Mouse (Mus musculus) heart, embryonic 16.5 days (tissue): ENCODE measurements at regions not wholly inside any gene's neighbourhood (a gene's known extent, or its start where the extent isn't known, plus 50 kb on each side); places are given as distances from the start of the nearest gene placed in this dataset.

Experiments
- ATAC-seq: fragments of 200-750 bp; cut with Nextera tagmentation; replicated peaks from 2 replicates; pipeline ENCODE4 v1.8.0; 2017; ENCODE audit warnings: moderate number of reproducible peaks; ENCODE audit not compliant: insufficient read depth, low FRiP score; ENCODE audit errors: extremely low read depth
- H3K27ac ChIP-seq: fragments of 300-500 bp; sonication (generic); 2 replicates; pipeline ENCODE4 v1.5.1; 2014; ENCODE audit warnings: mild to moderate bottlenecking, low read length, control low read depth, moderate library complexity
- H3K27me3 ChIP-seq: fragments of 300-500 bp; sonication (generic); 2 replicates; pipeline ENCODE4 v1.6.1; 2014; ENCODE audit warnings: low read length, mixed read lengths; ENCODE audit not compliant: control insufficient read depth, insufficient read depth
- H3K36me3 ChIP-seq: fragments of 300-500 bp; sonication (generic); 2 replicates; pipeline ENCODE4 v1.6.1; 2014; ENCODE audit not compliant: control insufficient read depth, insufficient read depth
- H3K4me1 ChIP-seq: fragments of 300-500 bp; sonication (generic); 2 replicates; pipeline ENCODE4 v1.6.1; 2014; ENCODE audit warnings: low read length, mixed read lengths; ENCODE audit not compliant: control insufficient read depth, insufficient read depth
- H3K4me2 ChIP-seq: fragments of 300-500 bp; sonication (generic); 2 replicates; pipeline ENCODE4 v1.6.1; 2014; ENCODE audit warnings: low read depth, mild to moderate bottlenecking, control low read depth, low read length
- H3K4me3 ChIP-seq: fragments of 300-500 bp; sonication (generic); 2 replicates; pipeline ENCODE4 v1.5.1; 2014; ENCODE audit warnings: mild to moderate bottlenecking, control low read depth, low read length
- H3K9ac ChIP-seq: fragments of 300-500 bp; sonication (generic); 2 replicates; pipeline ENCODE4 v1.6.1; 2014; ENCODE audit warnings: low read length, control low read depth
- H3K9me3 ChIP-seq: fragments of 300-500 bp; sonication (generic); replicated peaks from 2 replicates; pipeline ENCODE4 v1.6.1; 2016; ENCODE audit warnings: low read length; ENCODE audit not compliant: control insufficient read depth
- WGBS: fragments of 180-500 bp; shearing (Covaris S2); extraction: QIAGEN DNeasy Blood & Tissue Kit; methylation state at CpG from one replicate; pipeline ENCODE4 v1.1.7; 2014; 5-methylcytosine and 5-hydroxymethylcytosine counted together

DNA sequence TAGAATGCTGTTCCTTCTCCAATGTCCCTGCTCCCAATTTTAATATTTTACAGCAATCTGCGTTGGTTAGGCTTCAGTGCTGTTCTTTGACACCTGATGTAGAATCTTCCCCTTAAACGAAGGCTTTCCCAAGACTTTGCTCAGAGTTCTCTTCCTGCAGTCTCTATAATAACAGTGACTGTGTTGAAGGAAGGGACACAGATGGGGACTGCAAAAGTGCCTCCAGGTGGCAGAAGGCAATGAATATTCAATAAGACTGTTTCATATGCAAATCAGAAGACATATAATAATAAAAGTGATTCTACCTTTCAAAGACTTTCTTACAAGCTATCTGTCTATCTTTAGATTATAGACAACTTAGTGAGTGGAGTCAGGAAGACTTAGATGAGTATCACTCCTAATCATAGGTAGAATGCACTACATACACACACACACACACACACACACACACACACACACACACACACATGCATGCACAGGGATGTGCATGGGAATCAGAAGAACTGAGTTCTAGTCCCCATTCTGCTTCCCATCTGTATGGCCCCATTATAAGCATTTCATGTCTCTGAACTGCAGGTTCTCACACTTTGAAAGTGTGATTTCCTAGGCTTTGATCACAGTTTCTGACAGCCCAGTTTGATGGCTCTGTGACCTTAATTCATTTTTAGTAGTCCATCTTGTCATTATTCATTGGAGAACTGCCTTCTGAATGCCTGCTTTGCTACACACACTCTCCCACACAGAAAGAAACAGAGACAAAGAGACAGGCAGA is 445.1 kb upstream of the Tenm4 start:
- WGBS: 62% methylated on average over 2 of the region's 2 CpGs
- ATAC-seq: no peak
- H3K36me3 ChIP-seq: no peaks in the 10 kb centered on the region
- H3K9me3 ChIP-seq: no peaks in the 10 kb centered on the region
- H3K27me3 ChIP-seq: no peaks in the 10 kb centered on the region
- no peak overlapping the region for H3K27ac ChIP-seq
- H3K4me2 ChIP-seq: no peak overlapping the region
- no peak overlapping the region for H3K4me3 ChIP-seq
- no peak overlapping the region for H3K9ac ChIP-seq
- no peaks in the 10 kb centered on the region for H3K4me1 ChIP-seq

DNA sequence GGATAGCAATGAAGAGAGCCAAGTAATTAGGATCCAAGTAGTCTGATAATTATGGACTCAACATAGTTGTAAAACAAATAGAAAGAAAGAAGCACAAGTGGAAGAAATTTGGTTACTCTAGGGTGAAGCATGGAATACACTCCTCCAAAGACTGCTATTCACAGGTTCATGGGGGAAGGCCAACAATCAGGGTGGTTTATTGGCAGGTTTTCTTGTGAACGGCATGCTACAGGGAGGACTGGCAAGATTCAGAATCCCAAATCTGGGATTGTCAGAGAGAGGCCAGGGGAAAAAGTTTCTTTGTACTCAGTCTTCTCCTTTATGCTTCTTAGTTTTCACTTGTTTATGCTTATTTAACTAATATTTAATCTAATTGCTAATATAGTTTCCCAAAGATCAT is 437.2 kb upstream of the Tenm4 start:
- no peak overlapping the region for H3K4me2 ChIP-seq
- WGBS: 70% methylated on average over 1 of the region's 1 CpGs
- H3K36me3 ChIP-seq: no peaks in the 10 kb centered on the region
- H3K4me1 ChIP-seq: no peaks in the 10 kb centered on the region
- no peak overlapping the region for H3K27ac ChIP-seq
- no peak overlapping the region for H3K9ac ChIP-seq
- H3K9me3 ChIP-seq: no peaks in the 10 kb centered on the region
- H3K4me3 ChIP-seq: no peak overlapping the region
- no peak for ATAC-seq
- H3K27me3 ChIP-seq: no peaks in the 10 kb centered on the region

DNA sequence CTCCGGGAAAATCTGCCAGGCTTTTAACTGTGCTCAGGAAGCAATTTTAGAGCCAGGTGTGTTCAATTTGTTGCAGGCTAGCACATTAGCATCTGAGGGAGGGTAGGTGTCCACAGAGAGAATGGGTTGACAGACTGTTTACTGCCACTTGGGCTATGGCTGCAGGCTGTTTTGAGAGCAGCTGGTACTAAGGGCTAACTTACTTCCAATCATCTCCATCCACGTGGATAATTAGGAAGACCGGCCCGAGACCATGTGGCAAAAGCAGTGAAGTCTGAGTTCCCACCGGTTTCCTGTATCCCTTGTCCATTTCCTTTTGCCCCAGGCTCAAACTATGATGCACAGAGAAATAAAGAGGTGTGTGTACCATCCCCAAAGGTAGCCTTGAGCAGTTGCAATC is 436.5 kb upstream of the Tenm4 start:
- Histone ChIP-seq H3K4me1 (no peaks in the 10 kb centered on the region), H3K9ac (no peak overlapping the region), H3K9me3 (no peaks in the 10 kb centered on the region), H3K4me3 (no peak overlapping the region), H3K36me3 (no peaks in the 10 kb centered on the region), H3K27ac (no peak overlapping the region), H3K27me3 (no peaks in the 10 kb centered on the region), H3K4me2 (no peak overlapping the region)
- 76% methylated on average over 5 of the region's 5 CpGs for WGBS
- ATAC-seq: no peak

DNA sequence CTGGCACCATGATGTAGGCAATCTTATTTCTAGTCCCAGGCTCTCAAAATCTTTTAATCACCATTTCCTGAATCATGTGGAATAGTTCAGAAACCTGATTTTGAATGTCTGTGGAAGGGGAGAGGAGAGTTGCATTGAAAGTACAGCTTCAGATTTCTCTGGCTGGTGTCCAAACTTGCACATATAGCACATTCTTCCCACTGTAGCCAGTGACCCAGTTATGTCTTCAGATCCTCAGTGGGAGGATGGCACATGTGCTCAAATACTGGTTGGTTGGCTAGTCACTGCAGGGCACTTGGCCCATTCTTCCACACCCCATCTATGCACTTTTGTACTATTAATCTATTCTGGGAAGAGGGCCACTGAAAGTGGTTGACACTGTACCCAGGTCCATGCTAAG is 434.3 kb upstream of the Tenm4 start:
- no peak overlapping the region for H3K4me3 ChIP-seq
- ATAC-seq: no peak

DNA sequence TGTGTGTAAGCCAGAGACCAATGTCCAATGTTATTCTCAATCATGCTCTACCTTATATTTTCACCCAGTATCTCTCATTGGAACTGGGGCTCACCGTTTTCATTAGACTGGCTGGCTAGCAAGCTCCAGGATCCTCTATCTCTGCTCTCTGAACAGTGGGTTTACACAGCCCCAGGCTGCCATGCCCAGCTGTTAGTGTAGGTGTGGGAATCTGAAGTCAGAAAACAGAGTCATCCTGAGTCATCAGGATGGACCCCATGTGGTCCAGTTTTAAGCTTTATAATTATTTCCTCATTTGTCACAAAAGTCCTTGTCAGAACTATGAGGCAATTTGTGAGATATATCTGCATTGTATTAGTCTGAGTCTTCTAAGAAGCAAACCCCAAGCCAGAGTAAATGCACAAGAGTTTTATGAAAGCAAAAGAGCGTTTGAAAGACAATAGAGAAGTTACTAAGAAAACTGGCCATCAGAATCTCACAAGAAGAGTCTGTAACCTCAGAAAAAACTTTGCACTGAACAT is 432.3 kb upstream of the Tenm4 start:
- Histone ChIP-seq H3K36me3 (no peaks in the 10 kb centered on the region), H3K9me3 (no peaks in the 10 kb centered on the region), H3K4me1 (no peaks in the 10 kb centered on the region), H3K4me2 (no peak overlapping the region), H3K9ac (no peak overlapping the region), H3K4me3 (no peak overlapping the region), H3K27me3 (no peaks in the 10 kb centered on the region), H3K27ac (no peak overlapping the region)
- WGBS: 65% methylated on average over 2 of the region's 2 CpGs
- ATAC-seq: no peak

More for the DNA sequence above, 434.3 kb upstream of the Tenm4 start:
- Histone ChIP-seq H3K4me1 (no peaks in the 10 kb centered on the region), H3K9me3 (no peaks in the 10 kb centered on the region), H3K4me2 (no peak overlapping the region), H3K27ac (no peak overlapping the region), H3K9ac (no peak overlapping the region), H3K27me3 (no peaks in the 10 kb centered on the region), H3K36me3 (no peaks in the 10 kb centered on the region)

DNA sequence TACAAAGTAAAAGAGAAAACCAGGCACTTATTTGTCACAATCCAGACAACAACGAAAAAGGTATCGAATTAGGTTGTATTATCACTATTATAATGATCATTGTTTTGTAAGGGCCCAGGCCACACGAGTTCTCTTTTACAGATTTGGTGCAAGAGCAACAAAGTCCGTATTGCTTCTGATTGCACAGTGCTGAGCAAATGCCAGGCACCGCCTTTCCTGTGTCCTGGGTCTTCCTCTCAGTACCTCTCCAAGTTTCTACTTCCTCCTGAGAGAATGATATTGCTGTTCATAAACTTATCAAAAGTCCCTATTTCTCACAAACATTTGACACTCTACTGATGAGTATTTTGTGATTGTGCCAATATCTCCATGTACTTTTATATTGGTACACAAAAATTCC is 431.3 kb upstream of the Tenm4 start:
- Histone ChIP-seq H3K4me3 (no peak overlapping the region), H3K4me2 (no peak overlapping the region), H3K27ac (no peak overlapping the region), H3K27me3 (no peaks in the 10 kb centered on the region), H3K4me1 (no peaks in the 10 kb centered on the region), H3K9ac (no peak overlapping the region), H3K36me3 (no peaks in the 10 kb centered on the region), H3K9me3 (no peaks in the 10 kb centered on the region)
- ATAC-seq: no peak
- WGBS: 83% methylated on average over 5 of the region's 5 CpGs

DNA sequence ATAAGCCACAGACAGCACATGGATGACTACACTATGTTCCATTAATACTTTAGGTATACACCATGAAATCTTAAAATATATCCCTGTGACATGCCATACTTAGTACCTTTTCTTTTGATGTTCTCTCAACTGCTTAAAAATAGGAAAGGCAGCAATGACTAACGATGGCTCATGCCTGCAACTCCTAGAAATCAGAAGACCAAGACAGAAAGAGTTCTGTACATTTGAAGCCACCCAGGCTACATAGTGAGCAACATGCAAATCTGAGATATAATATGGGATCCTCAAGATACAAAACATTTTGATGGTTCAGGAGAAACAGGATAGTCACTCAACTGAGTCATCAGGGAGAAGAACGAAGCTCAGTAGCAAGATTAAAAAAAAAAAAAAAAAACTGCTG is 412.7 kb upstream of the Tenm4 start:
- H3K4me2 ChIP-seq: no peak overlapping the region
- H3K27me3 ChIP-seq: no peaks in the 10 kb centered on the region
- H3K36me3 ChIP-seq: no peaks in the 10 kb centered on the region
- no peak overlapping the region for H3K27ac ChIP-seq
- no peak overlapping the region for H3K9ac ChIP-seq
- ATAC-seq: no peak
- H3K4me3 ChIP-seq: no peak overlapping the region
- 66% methylated on average over 2 of the region's 2 CpGs for WGBS
- no peaks in the 10 kb centered on the region for H3K4me1 ChIP-seq
- H3K9me3 ChIP-seq: no peaks in the 10 kb centered on the region

DNA sequence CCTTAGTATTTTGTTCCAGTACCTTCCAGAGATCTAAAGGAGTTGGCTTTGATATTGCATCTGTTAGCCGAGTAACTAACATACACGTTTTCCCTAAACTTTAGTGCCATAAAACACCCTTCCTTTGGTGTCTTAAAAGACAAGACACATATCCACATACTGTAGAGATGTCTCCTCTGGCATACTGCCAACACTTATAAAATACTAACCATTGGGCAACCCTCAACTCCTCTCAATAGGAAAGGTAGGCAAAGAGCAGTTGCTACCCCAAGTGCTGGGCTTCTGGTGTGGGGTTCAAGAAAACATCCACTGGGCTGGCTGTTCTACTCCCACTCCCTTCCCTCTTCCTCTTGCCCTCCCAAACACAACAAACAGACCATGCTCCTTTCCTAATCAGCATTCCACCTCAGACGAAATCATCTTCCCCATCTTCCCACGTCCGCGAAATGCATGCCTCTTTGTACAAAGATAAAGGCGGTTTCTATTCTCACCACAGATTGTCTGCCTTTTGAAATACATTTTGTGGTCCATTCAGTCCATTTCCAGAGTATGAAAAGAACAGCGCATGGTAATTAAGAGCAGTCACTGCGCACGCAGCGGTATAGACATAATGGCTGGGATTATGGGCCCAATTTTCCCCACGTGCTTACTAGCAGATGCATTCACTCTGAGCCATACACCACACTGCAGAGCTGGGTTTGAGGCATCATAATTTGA is 409.9 kb upstream of the Tenm4 start:
- H3K9me3 ChIP-seq: no peaks in the 10 kb centered on the region
- no peaks in the 10 kb centered on the region for H3K27me3 ChIP-seq
- no peaks in the 10 kb centered on the region for H3K4me1 ChIP-seq
- H3K27ac ChIP-seq: no peak overlapping the region
- no peak overlapping the region for H3K9ac ChIP-seq
- WGBS: 85% methylated on average over 12 of the region's 12 CpGs
- no peak overlapping the region for H3K4me2 ChIP-seq
- H3K36me3 ChIP-seq: no peaks in the 10 kb centered on the region
- no peak for ATAC-seq
- no peak overlapping the region for H3K4me3 ChIP-seq

DNA sequence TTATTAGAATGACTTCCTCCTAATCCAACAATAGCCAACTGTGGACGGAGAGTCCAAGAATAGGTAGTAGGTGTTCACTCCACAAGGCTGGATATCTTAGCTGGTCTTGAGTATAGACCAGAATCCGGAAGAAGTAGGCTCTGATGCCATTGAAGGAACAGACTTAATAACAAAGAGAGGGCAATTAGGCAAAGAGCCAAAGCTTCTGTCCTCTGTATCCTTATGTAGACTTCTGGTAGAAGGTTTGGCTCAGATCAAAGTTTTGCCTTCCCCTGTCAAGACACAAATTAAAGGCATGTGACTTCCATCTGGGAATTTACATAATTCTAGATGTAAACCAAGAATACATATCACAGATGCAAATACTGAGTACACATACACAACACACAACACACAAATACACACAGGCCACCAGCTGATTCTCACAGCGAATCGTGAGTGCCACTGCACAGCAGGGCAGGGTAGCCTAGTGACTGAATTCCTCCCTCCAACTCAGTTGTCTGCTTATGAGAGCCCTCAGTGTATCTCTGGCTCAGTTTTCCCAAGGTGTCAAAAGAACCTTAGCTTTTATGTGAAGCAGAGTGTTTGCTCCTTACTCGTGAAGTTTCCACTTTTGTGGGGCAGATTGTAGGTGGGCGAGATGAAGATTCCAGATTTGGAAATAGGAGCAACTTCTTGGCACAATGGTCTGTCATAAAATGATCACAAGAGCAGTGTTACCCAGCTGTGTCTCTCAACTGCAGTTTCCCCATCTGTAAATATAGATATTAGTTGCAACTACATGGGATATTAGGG is 404.5 kb upstream of the Tenm4 start:
- ATAC-seq: no peak
- Histone ChIP-seq H3K9me3 (no peaks in the 10 kb centered on the region), H3K27ac (no peak overlapping the region), H3K36me3 (no peaks in the 10 kb centered on the region), H3K9ac (no peak overlapping the region), H3K4me2 (no peak overlapping the region), H3K4me1 (no peaks in the 10 kb centered on the region), H3K4me3 (no peak overlapping the region), H3K27me3 (no peaks in the 10 kb centered on the region)
- 79% methylated on average over 6 of the region's 6 CpGs for WGBS
